Mouse (Mus musculus) ES-Bruce4 (cell line): Measurements from ENCODE around the gene Zfp367.
A peak's percentile ranks its signal among the peaks of the same experiment; 100 is the strongest.

Experiments
- CTCF ChIP-seq: IDR thresholded peaks from one replicate; pipeline ENCODE4 v1.8.1; 2011; ENCODE audit warnings: low read depth, low read length
- EP300 ChIP-seq: IDR thresholded peaks from 2 replicates; pipeline ENCODE4 v1.6.1; 2011; ENCODE audit warnings: low read depth, low read length; ENCODE audit not compliant: insufficient read depth

- TF ChIP-seq EP300, result no peak
- TF ChIP-seq CTCF, result peak; percentile 10
Measured at GRCm38 (mm10) chr13:64117442-64117841, 35.6 kb downstream of the Zfp367 start.
